ENCODE assay signal across 23 mouse cellular contexts in genomic region chr7:138503986-138504385, GRCm38 (mm10).
DNase-seq lines count a peak whose midpoint lies in the region; ATAC-seq lines count a peak whose summit lies in the region.
"Had no signal": no experiment of that assay in that cellular context is flagged by ENCODE, and none has a peak within 500 bp of the region (broad histone marks: within the 10 kb centered on the region; RNA-seq: fewer than 3 reads in every experiment).

No protein-coding gene starts in this region.

- peak; percentile 49; the same call in 1 of the 2 replicates for ATAC-seq in kidney, embryonic 14.5 days (ENCODE audit: low FRiP score, low TSS enrichment)
- ATAC-seq in midbrain, embryonic 16.5 days, result no peak
- no peak for ATAC-seq in frontal cortex, adult (ENCODE audit: low TSS enrichment)
- ATAC-seq: inflammation-experienced regulatory T-cells, adult 6 months had no signal

- no peak overlapping the region for H3K27ac ChIP-seq in kidney, embryonic 14.5 days (ENCODE audit: low read depth, low read length)
- H3K27ac ChIP-seq in midbrain, embryonic 10.5 days (replicated peaks), result no peak overlapping the region
- H3K27ac ChIP-seq in midbrain, embryonic 16.5 days (ENCODE audit: low read length), result no peak overlapping the region
- H3K27ac ChIP-seq: embryonic facial prominence, embryonic 12.5 days; forebrain, embryonic 12.5 days; hindbrain, embryonic 13.5 days; left cerebral cortex, adult 2 months; liver, embryonic 14.5 days; lung, embryonic 15.5 days had no signal

- no peaks in the 10 kb centered on the region for H3K4me1 ChIP-seq in kidney, embryonic 14.5 days (ENCODE audit: control insufficient read depth, insufficient read depth, low read length)
- peaks cover 10% of the 10 kb centered on the region for H3K4me1 ChIP-seq in midbrain, embryonic 10.5 days
- peaks cover 11% of the 10 kb centered on the region for H3K4me1 ChIP-seq in midbrain, embryonic 16.5 days (ENCODE audit: control insufficient read depth, insufficient read depth, low read length)
- H3K4me1 ChIP-seq: embryonic facial prominence, embryonic 12.5 days; heart, embryonic 12.5 days; lung, embryonic 15.5 days had no signal

- H3K27me3 ChIP-seq in kidney, embryonic 14.5 days (ENCODE audit: control insufficient read depth, insufficient read depth, low read length), result no peaks in the 10 kb centered on the region
- H3K27me3 ChIP-seq in midbrain, embryonic 10.5 days (ENCODE audit: low read depth, poor library complexity, severe bottlenecking), result no peaks in the 10 kb centered on the region
- H3K27me3 ChIP-seq in midbrain, embryonic 16.5 days (ENCODE audit: control insufficient read depth, insufficient read depth, low read depth, low read length), result no peaks in the 10 kb centered on the region
- H3K27me3 ChIP-seq: embryonic facial prominence, embryonic 12.5 days; forebrain, embryonic 12.5 days; heart, embryonic 12.5 days; hindbrain, embryonic 13.5 days; lung, embryonic 15.5 days had no signal

- H3K9ac ChIP-seq in kidney, embryonic 14.5 days (ENCODE audit: low read depth, low read length), result no peak overlapping the region
- H3K9ac ChIP-seq in midbrain, embryonic 16.5 days (ENCODE audit: low read depth, low read length), result no peak overlapping the region
- H3K9ac ChIP-seq: embryonic facial prominence, embryonic 12.5 days; forebrain, embryonic 12.5 days; heart, embryonic 12.5 days; hindbrain, embryonic 13.5 days; liver, embryonic 14.5 days; lung, embryonic 15.5 days had no signal

- H3K9me3 ChIP-seq in kidney, embryonic 14.5 days (ENCODE audit: control insufficient read depth, low read length), result no peaks in the 10 kb centered on the region
- H3K9me3 ChIP-seq in midbrain, embryonic 10.5 days (replicated peaks), result no peaks in the 10 kb centered on the region
- H3K9me3 ChIP-seq in midbrain, embryonic 16.5 days (replicated peaks; ENCODE audit: control insufficient read depth, low read length, poor library complexity, severe bottlenecking), result peaks cover 5% of the 10 kb centered on the region; the same call in 1 of the 2 replicates
- H3K9me3 ChIP-seq: embryonic facial prominence, embryonic 12.5 days; lung, embryonic 15.5 days had no signal

- no peaks in the 10 kb centered on the region for H3K36me3 ChIP-seq in kidney, embryonic 14.5 days (ENCODE audit: control insufficient read depth, insufficient read depth, low read length)
- H3K36me3 ChIP-seq in midbrain, embryonic 10.5 days, result no peaks in the 10 kb centered on the region
- no peaks in the 10 kb centered on the region for H3K36me3 ChIP-seq in midbrain, embryonic 16.5 days (ENCODE audit: control insufficient read depth, insufficient read depth, low read length)
- H3K36me3 ChIP-seq: embryonic facial prominence, embryonic 12.5 days; forebrain, embryonic 12.5 days; heart, embryonic 12.5 days; hindbrain, embryonic 13.5 days; lung, embryonic 15.5 days had no signal

- no peak for DNase-seq in kidney, adult 18-20 months
- DNase-seq in midbrain, embryonic 10.5 days (ENCODE audit: low spot score), result peak; percentile 29
- peak; percentile 27 for DNase-seq in embryo, embryonic 11 days
- peak; percentile 68 for DNase-seq in retina, postnatal 1 day
- DNase-seq: adrenal gland, postnatal 10 days; cerebellum, adult 2 months; cerebellum, postnatal 25 days; gastrocnemius, postnatal 10 days; heart, postnatal 10 days; lung, postnatal 4 days; right cerebral cortex, postnatal 25 days; spleen, adult 18-20 months had no signal

- H3K4me3 ChIP-seq in kidney, embryonic 14.5 days (ENCODE audit: low read length), result no peak overlapping the region
- no peak overlapping the region for H3K4me3 ChIP-seq in midbrain, embryonic 10.5 days
- H3K4me3 ChIP-seq in midbrain, embryonic 16.5 days (ENCODE audit: low read depth, low read length), result no peak overlapping the region
- H3K4me3 ChIP-seq: embryonic facial prominence, embryonic 12.5 days; forebrain, embryonic 12.5 days; heart, embryonic 12.5 days; hindbrain, embryonic 13.5 days; left cerebral cortex, adult 2 months; lung, embryonic 15.5 days had no signal

- no peak overlapping the region for H3K4me2 ChIP-seq in kidney, embryonic 14.5 days (replicated peaks; ENCODE audit: low read depth, low read length)
- H3K4me2 ChIP-seq in midbrain, embryonic 16.5 days (ENCODE audit: low read length), result no peak overlapping the region
- H3K4me2 ChIP-seq: embryonic facial prominence, embryonic 12.5 days; forebrain, embryonic 12.5 days; heart, embryonic 12.5 days; hindbrain, embryonic 13.5 days; lung, embryonic 15.5 days had no signal

- WGBS in kidney, embryonic 14.5 days, result 49% methylated on average over 3 of the region's 3 CpGs
- 35% methylated on average over 3 of the region's 3 CpGs for WGBS in midbrain, embryonic 10.5 days
- WGBS in midbrain, embryonic 16.5 days, result 27% methylated on average over 3 of the region's 3 CpGs
